Mouse (Mus musculus): Measurements from ENCODE around the gene Naxe. TPM values are rescaled to one million over a fixed set of nuclear protein-coding genes. Genes with fewer than 3 reads are reported as not detected.

Gene Naxe
- polyA plus RNA-seq (2015; fragmentation: Nextera tagmentation; extraction: Ambion mirVana) = 167 and 170 TPM in 2 replicates

- Histone ChIP-seq H3K36me3 (peaks cover 30% of the 10 kb centered on the region), H3K9me3 (no peaks in the 10 kb centered on the region), H3K4me3 (peak within 1 kb of the TSS; percentile 66), H3K9ac (replicated peaks) (peak within 1 kb of the TSS; percentile 82), H3K4me2 (replicated peaks) (peak within 1 kb of the TSS; percentile 89), H3K27me3 (no peaks in the 10 kb centered on the region), H3K4me1 (peaks cover 20% of the 10 kb centered on the region), H3K27ac (replicated peaks) (peak within 1 kb of the TSS; percentile 31; the same call in 1 of the 2 replicates)
- under 1% methylated on average over 60 of the region's 60 CpGs for WGBS
- peak; percentile 96 for ATAC-seq (replicated peaks)
Measured at GRCm38 (mm10) chr3:88057902-88058696, at the start of gene Naxe. Gene Naxe, minus strand, starts transcription at chr3:88058495.

GRCm38 (mm10) chr3:88106126-88106525, 47.8 kb upstream of the Naxe start:
- WGBS = 79% methylated on average over 4 of the region's 4 CpGs
- H3K36me3 ChIP-seq = no peaks in the 10 kb centered on the region; the same call in 1 of the 2 replicates
- H3K9ac ChIP-seq (replicated peaks) = no peak overlapping the region
- ATAC-seq (replicated peaks) = no peak
- H3K4me2 ChIP-seq (replicated peaks) = no peak overlapping the region
- no peaks in the 10 kb centered on the region for H3K9me3 ChIP-seq
- H3K27me3 ChIP-seq = no peaks in the 10 kb centered on the region
- no peak overlapping the region for H3K27ac ChIP-seq (replicated peaks)
- no peak overlapping the region for H3K4me3 ChIP-seq
- no peaks in the 10 kb centered on the region for H3K4me1 ChIP-seq

- Histone ChIP-seq H3K4me3 (no peak overlapping the region), H3K4me1 (no peaks in the 10 kb centered on the region), H3K27ac (replicated peaks) (no peak overlapping the region), H3K9me3 (no peaks in the 10 kb centered on the region), H3K36me3 (no peaks in the 10 kb centered on the region; the same call in 1 of the 2 replicates), H3K4me2 (replicated peaks) (no peak overlapping the region), H3K9ac (replicated peaks) (no peak overlapping the region), H3K27me3 (no peaks in the 10 kb centered on the region)
- WGBS = 87% methylated on average over 6 of the region's 6 CpGs
- ATAC-seq (replicated peaks) = no peak
Measured at GRCm38 (mm10) chr3:88102611-88103010, 44.3 kb upstream of the Naxe start.

GRCm38 (mm10) chr3:88102196-88102595, 43.9 kb upstream of the Naxe start:
- Histone ChIP-seq H3K36me3 (no peaks in the 10 kb centered on the region; the same call in 1 of the 2 replicates), H3K4me2 (replicated peaks) (no peak overlapping the region), H3K9ac (replicated peaks) (no peak overlapping the region), H3K27me3 (no peaks in the 10 kb centered on the region), H3K27ac (replicated peaks) (no peak overlapping the region), H3K9me3 (no peaks in the 10 kb centered on the region), H3K4me3 (no peak overlapping the region), H3K4me1 (no peaks in the 10 kb centered on the region)
- no peak for ATAC-seq (replicated peaks)
- WGBS = 93% methylated on average over 6 of the region's 6 CpGs

- WGBS = 96% methylated on average over 7 of the region's 7 CpGs
Measured at GRCm38 (mm10) chr3:88101736-88102135, 43.4 kb upstream of the Naxe start.

GRCm38 (mm10) chr3:88100251-88100650, 42.0 kb upstream of the Naxe start:
- Histone ChIP-seq H3K9me3 (no peaks in the 10 kb centered on the region), H3K4me1 (no peaks in the 10 kb centered on the region), H3K27ac (replicated peaks) (no peak overlapping the region), H3K9ac (replicated peaks) (no peak overlapping the region), H3K4me3 (no peak overlapping the region), H3K36me3 (no peaks in the 10 kb centered on the region; the same call in 1 of the 2 replicates), H3K27me3 (no peaks in the 10 kb centered on the region), H3K4me2 (replicated peaks) (no peak overlapping the region)
- no peak for ATAC-seq (replicated peaks)
- 45% methylated on average over 3 of the region's 3 CpGs for WGBS

More at GRCm38 (mm10) chr3:88101736-88102135, 43.4 kb upstream of the Naxe start:
- H3K4me2 ChIP-seq (replicated peaks) = no peak overlapping the region
- no peaks in the 10 kb centered on the region for H3K9me3 ChIP-seq
- no peak overlapping the region for H3K27ac ChIP-seq (replicated peaks)
- H3K9ac ChIP-seq (replicated peaks) = no peak overlapping the region
- no peaks in the 10 kb centered on the region for H3K4me1 ChIP-seq
- ATAC-seq (replicated peaks) = no peak
- no peak overlapping the region for H3K4me3 ChIP-seq
- H3K36me3 ChIP-seq = no peaks in the 10 kb centered on the region; the same call in 1 of the 2 replicates
- H3K27me3 ChIP-seq = no peaks in the 10 kb centered on the region

GRCm38 (mm10) chr3:88097666-88098065, 39.4 kb upstream of the Naxe start:
- Histone ChIP-seq H3K9ac (replicated peaks) (no peak overlapping the region), H3K4me2 (replicated peaks) (no peak overlapping the region), H3K27ac (replicated peaks) (no peak overlapping the region), H3K4me1 (no peaks in the 10 kb centered on the region), H3K27me3 (no peaks in the 10 kb centered on the region), H3K9me3 (no peaks in the 10 kb centered on the region), H3K4me3 (no peak overlapping the region), H3K36me3 (no peaks in the 10 kb centered on the region)
- 85% methylated on average over 6 of the region's 6 CpGs for WGBS
- ATAC-seq (replicated peaks) = no peak

- Histone ChIP-seq H3K9ac (replicated peaks) (no peak overlapping the region), H3K4me3 (no peak overlapping the region), H3K4me1 (no peaks in the 10 kb centered on the region), H3K27me3 (no peaks in the 10 kb centered on the region), H3K27ac (replicated peaks) (peak overlapping the region; percentile 49; the same call in 1 of the 2 replicates), H3K9me3 (no peaks in the 10 kb centered on the region), H3K36me3 (peaks cover 2% of the 10 kb centered on the region; the same call in 1 of the 2 replicates), H3K4me2 (replicated peaks) (no peak overlapping the region)
- ATAC-seq (replicated peaks) = no peak
- WGBS = 81% methylated on average over 5 of the region's 5 CpGs
Measured at GRCm38 (mm10) chr3:88094126-88094525, 35.8 kb upstream of the Naxe start.

- H3K27me3 ChIP-seq = no peaks in the 10 kb centered on the region
- no peak overlapping the region for H3K4me2 ChIP-seq (replicated peaks)
- no peak overlapping the region for H3K27ac ChIP-seq (replicated peaks)
- H3K36me3 ChIP-seq = peaks cover 2% of the 10 kb centered on the region; the same call in 1 of the 2 replicates
- no peak overlapping the region for H3K4me3 ChIP-seq
- no peak overlapping the region for H3K9ac ChIP-seq (replicated peaks)
- H3K4me1 ChIP-seq = no peaks in the 10 kb centered on the region
- no peak for ATAC-seq (replicated peaks)
- 87% methylated on average over 6 of the region's 6 CpGs for WGBS
- no peaks in the 10 kb centered on the region for H3K9me3 ChIP-seq
Measured at GRCm38 (mm10) chr3:88090616-88091015, 32.3 kb upstream of the Naxe start.

- peaks cover 2% of the 10 kb centered on the region; the same call in 1 of the 2 replicates for H3K36me3 ChIP-seq
- H3K4me2 ChIP-seq (replicated peaks) = no peak overlapping the region
- no peak overlapping the region for H3K9ac ChIP-seq (replicated peaks)
- no peak overlapping the region for H3K27ac ChIP-seq (replicated peaks)
- no peak overlapping the region for H3K4me3 ChIP-seq
- H3K9me3 ChIP-seq = no peaks in the 10 kb centered on the region
- H3K4me1 ChIP-seq = no peaks in the 10 kb centered on the region
- ATAC-seq (replicated peaks) = no peak
- 93% methylated on average over 7 of the region's 7 CpGs for WGBS
- H3K27me3 ChIP-seq = no peaks in the 10 kb centered on the region
Measured at GRCm38 (mm10) chr3:88090106-88090505, 31.8 kb upstream of the Naxe start.

- no peak overlapping the region for H3K9ac ChIP-seq (replicated peaks)
- no peaks in the 10 kb centered on the region for H3K9me3 ChIP-seq
- H3K4me3 ChIP-seq = no peak overlapping the region
- ATAC-seq (replicated peaks) = no peak
- H3K36me3 ChIP-seq = peaks cover 2% of the 10 kb centered on the region; the same call in 1 of the 2 replicates
- no peaks in the 10 kb centered on the region for H3K27me3 ChIP-seq
- peaks cover 5% of the 10 kb centered on the region for H3K4me1 ChIP-seq
- no peak overlapping the region for H3K4me2 ChIP-seq (replicated peaks)
- no peak overlapping the region for H3K27ac ChIP-seq (replicated peaks)
- WGBS = 83% methylated on average over 1 of the region's 1 CpGs
Measured at GRCm38 (mm10) chr3:88087688-88088087, 29.4 kb upstream of the Naxe start.

- no peak overlapping the region for H3K4me3 ChIP-seq
- H3K4me1 ChIP-seq = peaks cover 17% of the 10 kb centered on the region
- H3K9ac ChIP-seq (replicated peaks) = no peak overlapping the region
- H3K27me3 ChIP-seq = no peaks in the 10 kb centered on the region
- no peaks in the 10 kb centered on the region for H3K9me3 ChIP-seq
- no peaks in the 10 kb centered on the region for H3K36me3 ChIP-seq
- no peak overlapping the region for H3K4me2 ChIP-seq (replicated peaks)
- WGBS = 90% methylated on average over 9 of the region's 9 CpGs
- no peak for ATAC-seq (replicated peaks)
- no peak overlapping the region for H3K27ac ChIP-seq (replicated peaks)
Measured at GRCm38 (mm10) chr3:88085459-88085858, 27.2 kb upstream of the Naxe start.

Measured in forebrain, embryonic 15.5 days (tissue).